Mouse (Mus musculus) myocyte (in vitro differentiated cells): ENCODE data around the gene Thrsp. TPM values are rescaled to one million over a fixed set of nuclear protein-coding genes. Genes with fewer than 3 reads are reported as not detected.

ENCODE experiments used
- H3K27me3 ChIP-seq: one replicate; pipeline ENCODE4 v1.6.1; 2011; ENCODE audit not compliant: control insufficient read depth, insufficient read depth, insufficient read length
- H3K36me3 ChIP-seq: one replicate; pipeline ENCODE4 v1.6.1; 2011; ENCODE audit not compliant: control insufficient read depth, insufficient read depth
- H3K4me2 ChIP-seq: one replicate; pipeline ENCODE4 v1.6.1; 2011; ENCODE audit warnings: low read depth, control low read depth
- H3K4me3 ChIP-seq: one replicate; pipeline ENCODE4 v1.5.1; 2011; ENCODE audit warnings: mild to moderate bottlenecking, control low read depth, moderate library complexity
- H3K79me2 ChIP-seq: one replicate; pipeline ENCODE4 v1.6.1; 2011; ENCODE audit not compliant: control insufficient read depth, insufficient read depth
- H3ac ChIP-seq: one replicate; pipeline ENCODE4 v1.6.1; 2011; ENCODE audit not compliant: control insufficient read depth, insufficient read length
- CEBPB ChIP-seq: IDR thresholded peaks from 2 replicates; pipeline ENCODE4 v1.6.1; 2011; ENCODE audit warnings: mild to moderate bottlenecking, moderate library complexity; ENCODE audit not compliant: poor library complexity, insufficient read depth, severe bottlenecking
- E2F4 ChIP-seq: IDR thresholded peaks from one replicate; pipeline ENCODE4 v1.6.1; 2011; ENCODE audit warnings: mild to moderate bottlenecking, control low read depth, moderate library complexity; ENCODE audit not compliant: insufficient read depth
- MAX ChIP-seq: IDR thresholded peaks from one replicate; pipeline ENCODE4 v1.6.1; 2011; ENCODE audit warnings: low read depth, mild to moderate bottlenecking, control low read depth
- MYOD1 ChIP-seq, 3 experiments: IDR thresholded peaks; one replicate each; pipeline ENCODE4 v1.6.1; 2011; ENCODE audit warnings: control low read depth in 2 of 3, low read depth in 2 of 3, mild to moderate bottlenecking in 2 of 3, moderate library complexity in 1 of 3; ENCODE audit not compliant: insufficient read length in 2 of 3, control insufficient read depth in 1 of 3
- MYOG ChIP-seq, 3 experiments: IDR thresholded peaks; one replicate each; pipeline ENCODE4 v1.6.1; 2011; ENCODE audit warnings: control low read depth in 2 of 3, low read depth in 2 of 3, mild to moderate bottlenecking in 2 of 3; ENCODE audit not compliant: insufficient read length in 2 of 3, control insufficient read depth in 1 of 3, insufficient read depth in 1 of 3
- POLR2A ChIP-seq: IDR thresholded peaks from one replicate; pipeline ENCODE4 v1.6.1; 2011; ENCODE audit warnings: low read depth, mild to moderate bottlenecking, control low read depth, moderate library complexity; ENCODE audit not compliant: insufficient read length
- POLR2AphosphoS2 ChIP-seq: IDR thresholded peaks from one replicate; pipeline ENCODE4 v1.6.1; 2011; ENCODE audit warnings: low read depth, control low read depth; ENCODE audit not compliant: insufficient read length
- REST ChIP-seq: IDR thresholded peaks from one replicate; pipeline ENCODE4 v1.6.1; 2011; ENCODE audit warnings: mild to moderate bottlenecking, control low read depth, moderate library complexity; ENCODE audit not compliant: insufficient read depth, insufficient read length
- SRF ChIP-seq: IDR thresholded peaks from one replicate; pipeline ENCODE4 v1.6.1; 2011; ENCODE audit warnings: low read depth; ENCODE audit not compliant: control insufficient read depth, insufficient read length
- TCF12 ChIP-seq: IDR thresholded peaks from one replicate; pipeline ENCODE4 v1.6.1; 2011; ENCODE audit warnings: mild to moderate bottlenecking, control low read depth; ENCODE audit not compliant: poor library complexity, insufficient read depth, severe bottlenecking
- TCF3 ChIP-seq: IDR thresholded peaks from one replicate; pipeline ENCODE4 v1.6.1; 2011; ENCODE audit warnings: low read depth, control low read depth; ENCODE audit not compliant: insufficient read length
- USF1 ChIP-seq: IDR thresholded peaks from one replicate; pipeline ENCODE4 v1.6.1; 2011; ENCODE audit warnings: low read depth, mild to moderate bottlenecking, control low read depth, moderate library complexity
- polyA plus RNA-seq: library from polyadenylated mRNA; unstranded; fragments of >200 nt; fragmentation: generic; extraction: Trizol; gene quantifications from one replicate; pipeline ENCODE4 v1.2.1, GENCODE M21; 2012; ENCODE audit warnings: missing spikeins

Gene Thrsp
- polyA plus RNA-seq, 1 experiment: 0.02 TPM

GRCm38 (mm10) chr7:97392079-97392445, 25.5 kb downstream of the Thrsp start:
- no peak overlapping the region for H3K4me2 ChIP-seq
- H3K36me3 ChIP-seq: peaks cover 5% of the 10 kb centered on the region

DNA sequence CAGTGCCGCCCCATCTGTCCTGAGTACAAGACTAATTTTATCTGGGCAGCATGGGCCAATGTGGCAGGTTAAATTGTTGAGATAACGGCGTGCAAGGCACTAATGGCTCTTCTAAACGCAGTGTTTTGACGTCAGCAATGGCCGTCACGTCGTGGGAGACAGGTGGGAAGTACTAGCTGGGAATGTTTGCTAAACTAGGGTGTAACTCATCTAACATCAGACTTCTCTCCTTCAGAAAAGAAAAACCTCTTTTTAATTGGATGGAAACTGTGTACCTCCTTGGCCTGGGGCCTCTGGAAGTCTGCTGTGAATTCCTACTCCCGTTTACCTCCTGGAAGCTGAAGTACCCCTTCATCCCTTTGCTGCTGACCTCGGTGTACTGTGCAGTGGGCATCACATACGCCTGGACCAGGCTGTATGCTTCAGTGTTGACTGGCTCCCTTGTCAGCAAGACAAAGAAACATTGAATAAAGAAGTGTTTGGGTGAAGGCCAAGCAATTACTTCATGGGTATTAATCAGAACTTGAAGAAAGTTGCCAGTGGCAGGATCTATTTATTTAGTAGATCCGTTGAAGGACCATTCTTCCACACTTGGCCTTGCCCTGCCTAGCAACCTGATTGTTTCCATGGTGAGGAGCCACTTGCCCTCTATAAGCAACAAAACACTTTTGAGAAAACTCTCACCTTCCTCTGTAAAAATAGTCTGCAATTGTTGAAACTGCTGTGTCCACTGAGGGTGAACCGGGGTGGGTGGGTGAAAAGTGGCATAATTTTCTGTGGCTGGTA, 26.0 kb downstream of the Thrsp start:
- Histone ChIP-seq H3K4me3 (no peak overlapping the region), H3ac (no peak overlapping the region), H3K4me2 (no peak overlapping the region), H3K79me2 (no peaks in the 10 kb centered on the region), H3K27me3 (no peaks in the 10 kb centered on the region), H3K36me3 (peaks cover 5% of the 10 kb centered on the region)
- no peak for TF ChIP-seq CEBPB
- TF ChIP-seq POLR2AphosphoS2: no peak
- TF ChIP-seq TCF12: no peak
- TF ChIP-seq TCF3: no peak
- TF ChIP-seq E2F4: no peak
- TF ChIP-seq REST: no peak
- no peak for TF ChIP-seq MYOD1 (IDR thresholded peaks at IDR 0.05; ENCODE audit: control insufficient read depth in 1 of 3, insufficient read length in 2 of 3, low read depth in 2 of 3)
- no peak for TF ChIP-seq USF1

More at GRCm38 (mm10) chr7:97392079-97392445, 25.5 kb downstream of the Thrsp start:
- no peak for TF ChIP-seq CEBPB
- no peaks in the 10 kb centered on the region for H3K27me3 ChIP-seq
- no peaks in the 10 kb centered on the region for H3K79me2 ChIP-seq
- H3ac ChIP-seq: no peak overlapping the region
- no peak overlapping the region for H3K4me3 ChIP-seq

DNA sequence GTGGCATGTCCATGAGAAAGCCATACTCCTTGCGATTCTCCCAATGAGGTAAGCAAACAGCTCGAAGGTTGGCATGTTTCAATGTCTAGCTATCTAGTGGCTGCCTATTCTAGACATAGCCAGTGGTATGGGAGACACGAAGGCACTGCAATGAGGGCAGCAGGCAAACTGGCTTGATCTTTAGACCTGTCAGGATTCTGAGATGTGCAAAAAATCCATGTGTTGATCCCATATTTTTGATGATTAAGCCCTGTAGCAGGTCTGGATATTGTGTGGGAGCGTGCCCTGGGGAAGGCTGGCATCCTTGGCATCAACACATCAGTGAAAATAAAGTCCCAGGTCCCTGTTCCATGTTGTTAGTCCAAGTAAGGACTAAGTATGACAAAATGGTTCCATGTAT, 29.0 kb downstream of the Thrsp start:
- H3K4me2 ChIP-seq: no peak overlapping the region
- no peaks in the 10 kb centered on the region for H3K27me3 ChIP-seq
- TF ChIP-seq CEBPB: no peak
- TF ChIP-seq POLR2A: no peak
- TF ChIP-seq MYOD1 (IDR thresholded peaks at IDR 0.05; ENCODE audit: control insufficient read depth in 1 of 3, insufficient read length in 2 of 3, low read depth in 2 of 3): no peak
- no peak for TF ChIP-seq E2F4
- TF ChIP-seq POLR2AphosphoS2: no peak
- TF ChIP-seq MAX: no peak
- no peak for TF ChIP-seq SRF
- no peaks in the 10 kb centered on the region for H3K79me2 ChIP-seq
- H3K36me3 ChIP-seq: peaks cover 5% of the 10 kb centered on the region
- H3K4me3 ChIP-seq: no peak overlapping the region
- H3ac ChIP-seq: no peak overlapping the region

DNA sequence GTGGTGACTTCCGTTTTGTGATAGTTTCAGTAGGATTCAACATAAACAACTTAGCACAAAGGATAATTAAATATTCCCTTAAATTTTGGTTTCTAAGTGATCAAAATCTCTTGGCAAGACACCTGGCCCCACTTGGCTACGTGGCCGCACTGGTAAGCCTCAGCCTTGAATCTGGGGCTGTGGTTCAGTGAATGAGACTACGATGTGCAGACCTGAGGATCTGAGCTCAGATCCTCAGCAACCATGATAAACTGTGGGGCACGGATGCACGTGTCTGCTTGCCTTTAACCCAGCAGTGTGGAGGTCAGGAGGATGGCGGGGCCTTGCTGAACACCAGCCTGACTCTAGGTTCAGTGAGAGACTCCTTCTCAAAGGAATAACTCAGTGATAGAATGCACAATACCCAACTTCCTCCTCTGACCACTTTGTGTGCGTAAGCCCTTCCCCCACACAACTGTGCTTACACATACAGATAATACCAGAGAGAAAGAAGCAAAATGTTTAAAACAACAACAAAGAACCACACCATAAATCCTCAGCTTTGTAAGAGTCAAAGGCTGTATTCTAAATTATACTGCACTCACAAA, 29.9 kb downstream of the Thrsp start:
- TF ChIP-seq MYOG (IDR thresholded peaks at IDR 0.05; ENCODE audit: control insufficient read depth in 1 of 3, insufficient read depth in 1 of 3, insufficient read length in 2 of 3, low read depth in 2 of 3) (no peak), POLR2AphosphoS2 (no peak), E2F4 (no peak), MYOD1 (IDR thresholded peaks at IDR 0.05; ENCODE audit: control insufficient read depth in 1 of 3, insufficient read length in 2 of 3, low read depth in 2 of 3) (no peak), POLR2A (no peak), USF1 (no peak), REST (no peak), MAX (no peak), SRF (no peak), TCF3 (no peak), CEBPB (no peak), TCF12 (no peak)
- no peak overlapping the region for H3ac ChIP-seq
- H3K4me2 ChIP-seq: no peak overlapping the region
- H3K36me3 ChIP-seq: peaks cover 5% of the 10 kb centered on the region
- no peaks in the 10 kb centered on the region for H3K27me3 ChIP-seq
- H3K79me2 ChIP-seq: no peaks in the 10 kb centered on the region
- no peak overlapping the region for H3K4me3 ChIP-seq

- no peak overlapping the region for H3K4me3 ChIP-seq
- peaks cover 8% of the 10 kb centered on the region for H3K36me3 ChIP-seq
- TF ChIP-seq MYOG (IDR thresholded peaks at IDR 0.05; ENCODE audit: control insufficient read depth in 1 of 3, insufficient read depth in 1 of 3, insufficient read length in 2 of 3, low read depth in 2 of 3): no peak
- TF ChIP-seq TCF12: no peak
- TF ChIP-seq POLR2AphosphoS2: no peak
- no peak for TF ChIP-seq CEBPB
- TF ChIP-seq MAX: no peak
- TF ChIP-seq TCF3: no peak
- no peak for TF ChIP-seq SRF
- TF ChIP-seq REST: no peak
- TF ChIP-seq POLR2A: no peak
- no peak for TF ChIP-seq MYOD1 (IDR thresholded peaks at IDR 0.05; ENCODE audit: control insufficient read depth in 1 of 3, insufficient read length in 2 of 3, low read depth in 2 of 3)
- no peak for TF ChIP-seq USF1
- no peak for TF ChIP-seq E2F4
- H3K79me2 ChIP-seq: no peaks in the 10 kb centered on the region
- no peak overlapping the region for H3ac ChIP-seq
- no peak overlapping the region for H3K4me2 ChIP-seq
- no peaks in the 10 kb centered on the region for H3K27me3 ChIP-seq
These were observed 30.6 kb downstream of the Thrsp start for GRCm38 (mm10) chr7:97386806-97387370.
